Mouse (Mus musculus): Measurements from ENCODE around the gene D930020B18Rik. TPM values are rescaled to one million over a fixed set of nuclear protein-coding genes. Genes with fewer than 3 reads are reported as not detected.
A peak's percentile ranks its signal among the peaks of the same experiment; 100 is the strongest.

Gene D930020B18Rik
- under 1 TPM; 0.30 to 0.39 TPM for total RNA-seq (2021)

GRCm38 (mm10) chr10:121641272-121642053 is at the start of gene D930020B18Rik:
D930020B18Rik (plus strand) TSS chr10:121641588.
- intact Hi-C loops (cut with DNase I), result loop anchor here (5.0 kb wide), 1 partner anchor 411 kb away; no protein-coding TSS in a partner anchor
- peak in 1 of 2 experiments; percentile 41 for DNase-seq (ENCODE audit: extremely low spot score in 1 of 2, low spot score in 2 of 2)

GRCm38 (mm10) chr10:121596580-121596979 is 44.8 kb upstream of the D930020B18Rik start:
- DNase-seq (ENCODE audit: extremely low spot score in 1 of 2, low spot score in 2 of 2), result peak in 1 of 2 experiments; percentile 47
- intact Hi-C loops (cut with DNase I), result no loop called here

- DNase-seq (ENCODE audit: extremely low spot score in 1 of 2, low spot score in 2 of 2), result no peak
- intact Hi-C loops (cut with DNase I), result no loop called here
Observed at GRCm38 (mm10) chr10:121601272-121601671, 40.1 kb upstream of the D930020B18Rik start.

GRCm38 (mm10) chr10:121603556-121603955 is 37.8 kb upstream of the D930020B18Rik start:
- no peak for DNase-seq (ENCODE audit: extremely low spot score in 1 of 2, low spot score in 2 of 2)
- intact Hi-C loops (cut with DNase I), result no loop called here

GRCm38 (mm10) chr10:121604632-121605344 is 36.6 kb upstream of the D930020B18Rik start:
- intact Hi-C loops (cut with DNase I), result no loop called here
- DNase-seq (ENCODE audit: extremely low spot score in 1 of 2, low spot score in 2 of 2), result no peak

GRCm38 (mm10) chr10:121608177-121608576 is 33.2 kb upstream of the D930020B18Rik start:
- no peak for DNase-seq (ENCODE audit: extremely low spot score in 1 of 2, low spot score in 2 of 2)
- intact Hi-C loops (cut with DNase I), result no loop called here

GRCm38 (mm10) chr10:121611587-121611986 is 29.8 kb upstream of the D930020B18Rik start:
- intact Hi-C loops (cut with DNase I), result no loop called here
- no peak for DNase-seq (ENCODE audit: extremely low spot score in 1 of 2, low spot score in 2 of 2)

GRCm38 (mm10) chr10:121612448-121612847 is 28.9 kb upstream of the D930020B18Rik start:
- intact Hi-C loops (cut with DNase I), result no loop called here
- no peak for DNase-seq (ENCODE audit: extremely low spot score in 1 of 2, low spot score in 2 of 2)

GRCm38 (mm10) chr10:121613570-121613969 is 27.8 kb upstream of the D930020B18Rik start:
- intact Hi-C loops (cut with DNase I), result no loop called here
- peak in 1 of 2 experiments; percentile 50 for DNase-seq (ENCODE audit: extremely low spot score in 1 of 2, low spot score in 2 of 2)

- intact Hi-C loops (cut with DNase I), result no loop called here
- no peak for DNase-seq (ENCODE audit: extremely low spot score in 1 of 2, low spot score in 2 of 2)
Observed at GRCm38 (mm10) chr10:121615146-121615870, 26.1 kb upstream of the D930020B18Rik start.

- DNase-seq (ENCODE audit: extremely low spot score in 1 of 2, low spot score in 2 of 2), result no peak
- intact Hi-C loops (cut with DNase I), result no loop called here
Observed at GRCm38 (mm10) chr10:121615935-121616334, 25.5 kb upstream of the D930020B18Rik start.

- intact Hi-C loops (cut with DNase I), result no loop called here
- DNase-seq (ENCODE audit: extremely low spot score in 1 of 2, low spot score in 2 of 2), result no peak
Observed at GRCm38 (mm10) chr10:121622431-121622830, 19.0 kb upstream of the D930020B18Rik start.

- no peak for DNase-seq (ENCODE audit: extremely low spot score in 1 of 2, low spot score in 2 of 2)
- intact Hi-C loops (cut with DNase I), result no loop called here
Observed at GRCm38 (mm10) chr10:121623670-121624069, 17.7 kb upstream of the D930020B18Rik start.

- intact Hi-C loops (cut with DNase I), result no loop called here
- DNase-seq (ENCODE audit: extremely low spot score in 1 of 2, low spot score in 2 of 2), result no peak
Observed at GRCm38 (mm10) chr10:121625006-121625405, 16.4 kb upstream of the D930020B18Rik start.

- intact Hi-C loops (cut with DNase I), result no loop called here
Observed at GRCm38 (mm10) chr10:121625407-121626185, 15.8 kb upstream of the D930020B18Rik start.

GRCm38 (mm10) chr10:121626186-121626882 is 15.1 kb upstream of the D930020B18Rik start, which contains the start of gene Xpot:
Xpot (minus strand) TSS chr10:121626332.
- DNase-seq (ENCODE audit: extremely low spot score in 1 of 2, low spot score in 2 of 2), result peak; percentile 98 to 99
- intact Hi-C loops (cut with DNase I), result no loop called here

More at GRCm38 (mm10) chr10:121625407-121626185, 15.8 kb upstream of the D930020B18Rik start:
- DNase-seq (ENCODE audit: extremely low spot score in 1 of 2, low spot score in 2 of 2), result no peak

GRCm38 (mm10) chr10:121627216-121627852 is 14.1 kb upstream of the D930020B18Rik start:
- DNase-seq (ENCODE audit: extremely low spot score in 1 of 2, low spot score in 2 of 2), result no peak
- intact Hi-C loops (cut with DNase I), result no loop called here

Data from left cerebral cortex, postnatal 10 days (tissue).